In genomic region chr16:31339332-31339731, GRCm38 (mm10) we compare ENCODE assay signal across 27 mouse cellular contexts. TPM values are rescaled to one million over a fixed set of nuclear protein-coding genes. Genes with fewer than 3 reads are reported as not detected.
"Had no signal": no experiment of that assay in that cellular context is flagged by ENCODE, and none has a peak within 500 bp of the region (broad histone marks: within the 10 kb centered on the region; RNA-seq: fewer than 3 reads in every experiment).

No protein-coding gene starts in this region.

- DNase-seq: gastrocnemius, adult 2 months; gastrocnemius, postnatal 10 days; gastrocnemius, postnatal 25 days; heart, adult 2 months; heart, postnatal 14 days; heart, postnatal 36 days; kidney, adult 11 months; kidney, adult 2 months; kidney, adult 9 months; kidney, postnatal 10 days; kidney, postnatal 36 days; layer of hippocampus, adult 9-11 months; layer of hippocampus, postnatal 36 days; left cerebral cortex, postnatal 4 days had no signal

- H3K27ac ChIP-seq: gastrocnemius, adult 2 months; heart, adult 2 months; heart, embryonic 13.5 days; heart, embryonic 15.5 days; hindbrain, embryonic 13.5 days; hindbrain, embryonic 15.5 days; hindbrain, postnatal 0 days; kidney, embryonic 15.5 days; limb, embryonic 13.5 days; limb, embryonic 15.5 days; liver, embryonic 12.5 days; liver, embryonic 14.5 days had no signal

- ATAC-seq: hindbrain, postnatal 0 days; intestine, embryonic 16.5 days; liver, embryonic 12.5 days had no signal

- H3K4me2 ChIP-seq: heart, embryonic 11.5 days; heart, embryonic 13.5 days; heart, embryonic 15.5 days; hindbrain, embryonic 13.5 days; hindbrain, embryonic 15.5 days; kidney, embryonic 15.5 days; limb, embryonic 13.5 days; limb, embryonic 15.5 days; liver, embryonic 12.5 days had no signal

- H3K36me3 ChIP-seq: heart, embryonic 13.5 days; heart, embryonic 15.5 days; hindbrain, embryonic 13.5 days; hindbrain, embryonic 15.5 days; kidney, embryonic 15.5 days; limb, embryonic 13.5 days; limb, embryonic 15.5 days; liver, embryonic 12.5 days had no signal

- H3K4me3 ChIP-seq: gastrocnemius, adult 2 months; heart, adult 2 months; heart, embryonic 13.5 days; heart, embryonic 15.5 days; hindbrain, embryonic 13.5 days; hindbrain, embryonic 15.5 days; kidney, embryonic 15.5 days; limb, embryonic 13.5 days; limb, embryonic 15.5 days; liver, embryonic 12.5 days had no signal

- H3K9ac ChIP-seq: heart, embryonic 13.5 days; heart, embryonic 15.5 days; hindbrain, embryonic 13.5 days; hindbrain, embryonic 15.5 days; kidney, embryonic 15.5 days; limb, embryonic 13.5 days; limb, embryonic 15.5 days; liver, embryonic 12.5 days; liver, embryonic 14.5 days had no signal

- H3K9me3 ChIP-seq: heart, embryonic 13.5 days; heart, embryonic 15.5 days; hindbrain, embryonic 13.5 days; hindbrain, embryonic 15.5 days; kidney, embryonic 15.5 days; limb, embryonic 13.5 days; limb, embryonic 15.5 days; liver, embryonic 12.5 days had no signal

- H3K4me1 ChIP-seq: hindbrain, embryonic 15.5 days; liver, embryonic 12.5 days had no signal

- H3K27me3 ChIP-seq: heart, embryonic 15.5 days; hindbrain, embryonic 13.5 days; hindbrain, embryonic 15.5 days; kidney, embryonic 15.5 days; limb, embryonic 13.5 days; limb, embryonic 15.5 days had no signal

RNA-seq across cellular contexts. Expression of gene Apod, which starts 24.7 kb away (rescaled TPM):
- total RNA-seq: liver, adult 2 months had no signal
- polyA plus RNA-seq: heart, embryonic 11.5 days; liver, adult 2 months; liver, embryonic 12.5 days had no signal
